Mouse (Mus musculus) brain, adult 2 months (tissue): ENCODE measurements around the gene Derl3.

Experiments used
- DNase-seq: peaks from one replicate; pipeline ENCODE4 v3.0.0; 2011; ENCODE audit warnings: low read depth, low spot score

The Derl3 gene

DNA sequence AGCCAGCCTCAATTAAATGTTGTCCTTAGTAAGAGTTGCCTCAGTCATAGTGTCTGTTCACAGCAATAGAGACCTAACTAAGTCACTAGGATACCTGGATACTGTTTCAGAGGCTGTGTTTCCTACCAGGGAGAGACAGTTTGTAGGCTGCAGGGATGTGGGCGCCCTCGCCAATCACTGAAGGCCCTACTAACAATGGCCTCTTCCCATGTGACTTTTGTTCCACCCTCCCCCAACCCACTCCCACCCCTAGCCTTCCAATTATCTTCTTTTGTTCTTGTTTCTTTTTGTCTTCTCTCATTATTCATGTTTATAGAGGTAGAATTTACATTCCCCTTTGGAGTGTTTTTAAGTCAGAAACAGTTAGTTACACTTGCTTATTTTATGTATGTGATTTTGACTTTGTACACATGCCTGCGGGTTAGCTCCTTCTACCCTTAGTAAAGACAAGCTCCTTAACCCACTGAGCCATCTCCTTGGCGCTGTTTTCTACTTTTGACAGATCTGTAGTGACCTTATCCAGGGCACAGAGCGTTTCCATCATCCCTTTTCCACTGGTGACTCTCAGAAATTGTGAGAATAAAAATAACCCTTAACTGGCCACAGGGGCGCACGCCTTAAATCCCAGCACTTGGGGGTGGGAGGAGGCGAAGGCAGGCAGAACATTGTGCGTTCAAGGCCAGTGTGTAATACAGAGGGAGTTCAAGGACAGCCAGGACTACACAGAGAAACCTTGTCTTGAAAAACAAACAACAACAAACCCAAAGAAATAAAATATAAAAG, 48.0 kb downstream of the Derl3 start:
- no peak for DNase-seq

DNA sequence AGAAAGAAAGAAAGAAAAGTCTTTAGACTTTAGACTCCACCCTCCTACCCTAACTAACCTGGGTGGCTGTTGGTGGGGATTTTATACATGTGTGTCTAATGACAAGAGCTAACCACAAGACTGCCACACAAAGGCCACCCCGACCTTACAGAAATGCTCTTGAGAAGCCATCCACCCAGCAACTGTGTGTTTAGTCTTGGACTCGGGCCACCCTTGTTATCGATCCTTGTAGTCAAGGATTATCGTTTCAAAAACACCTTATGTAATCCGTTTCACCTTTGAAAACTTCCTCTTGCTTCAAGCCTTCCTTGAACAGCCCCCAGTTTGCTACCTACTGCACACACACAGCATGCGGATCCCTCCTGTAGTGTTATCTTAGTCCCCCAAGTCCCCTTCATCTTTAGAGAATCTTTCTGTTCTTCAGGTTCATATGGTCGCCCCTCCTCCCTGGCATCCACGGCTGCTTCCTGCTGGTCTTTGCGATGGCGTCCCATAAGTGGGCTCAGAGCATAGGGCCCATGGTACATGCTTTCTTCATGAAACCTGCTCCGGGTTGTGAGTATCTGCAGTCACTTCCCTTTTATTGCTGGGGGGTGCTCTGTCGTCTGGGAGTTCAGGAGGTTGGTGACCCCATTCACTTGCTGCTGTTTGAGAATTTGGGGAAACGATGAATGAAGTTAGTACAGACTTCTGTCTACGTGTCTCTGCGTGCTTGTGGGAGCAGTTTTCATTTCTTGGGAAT, 49.7 kb downstream of the Derl3 start, which contains the start of gene Vpreb3:
Gene Vpreb3 (plus strand): TSS at position 322 of the 742 bp plus-strand sequence.
- DNase-seq = no peak

GRCm38 (mm10) chr10:75944066-75944772, 51.0 kb downstream of the Derl3 start:
- DNase-seq = peak; percentile 78

DNA sequence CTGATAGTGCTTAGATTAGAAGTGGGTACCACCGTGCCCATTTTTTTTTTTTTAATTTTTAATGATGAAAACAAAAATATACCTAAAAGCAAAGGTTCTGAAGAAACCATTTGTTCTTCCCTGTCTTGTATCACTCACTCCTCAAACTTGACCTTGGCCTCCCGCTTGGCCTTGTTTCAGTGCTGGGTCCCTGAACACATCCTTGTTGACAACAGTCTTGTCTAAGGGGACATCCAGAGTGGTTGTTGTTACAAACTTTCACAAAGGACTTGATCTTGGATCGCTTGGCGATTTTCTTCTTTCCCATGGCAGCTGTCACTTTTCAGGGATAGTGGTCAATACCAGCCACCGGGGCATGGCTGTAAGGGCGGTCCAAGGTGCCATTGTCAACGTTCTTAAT, 52.0 kb downstream of the Derl3 start:
- DNase-seq = no peak
